Mouse (Mus musculus) bone marrow, adult 2 months (tissue): ENCODE measurements around the gene Cyth1.

Source experiments
- CTCF ChIP-seq: fragments of 200-500 bp; IDR thresholded peaks from 2 replicates; pipeline ENCODE4 v1.5.1; 2011; ENCODE audit warnings: low read length, control low read depth; ENCODE audit not compliant: control insufficient read depth, insufficient read depth
- POLR2A ChIP-seq: fragments of 200-500 bp; IDR thresholded peaks from 2 replicates; pipeline ENCODE4 v1.6.1; 2011; ENCODE audit warnings: low read depth, mild to moderate bottlenecking, control low read depth, low read length, borderline replicate concordance; ENCODE audit not compliant: control insufficient read depth

- TF ChIP-seq POLR2A = no peak
- TF ChIP-seq CTCF = no peak
These were observed 4.6 kb downstream of the Cyth1 start for GRCm38 (mm10) chr11:118243627-118244261.
